Mouse (Mus musculus): ENCODE measurements around the gene Crebl2. TPM values are rescaled to one million over a fixed set of nuclear protein-coding genes. Genes with fewer than 3 reads are reported as not detected.

Gene Crebl2
- polyA plus RNA-seq, 1 experiment from 2014 or later = 1.3 TPM

GRCm38 (mm10) chr6:134885515-134885914 lies 55.6 kb downstream of the Crebl2 start:
- H3K4me2 ChIP-seq (ENCODE audit: low read depth, severe bottlenecking) = no peak overlapping the region
- no peak overlapping the region for H3K27ac ChIP-seq (replicated peaks; ENCODE audit: low read depth, low read length)
- 92% methylated on average over 2 of the region's 2 CpGs for WGBS
- no peak overlapping the region for H3K9ac ChIP-seq (ENCODE audit: low read length)
- H3K36me3 ChIP-seq (ENCODE audit: control insufficient read depth, insufficient read depth, low read length) = no peaks in the 10 kb centered on the region
- no peak for DNase-seq (ENCODE audit: low spot score)
- ATAC-seq (ENCODE audit: insufficient number of reproducible peaks, low FRiP score, low TSS enrichment, low read depth) = no peak
- H3K9me3 ChIP-seq (ENCODE audit: control insufficient read depth, low read length) = no peaks in the 10 kb centered on the region
- 0 out of 2 replicates have a peak, but pooled peaks cover 3% of the 10 kb centered on the region for H3K4me1 ChIP-seq (ENCODE audit: control insufficient read depth, insufficient read depth, low read length)
- H3K27me3 ChIP-seq (ENCODE audit: control insufficient read depth, insufficient read depth, low read length) = no peaks in the 10 kb centered on the region
- H3K4me3 ChIP-seq (ENCODE audit: low read depth, low read length) = no peak overlapping the region

DNA sequence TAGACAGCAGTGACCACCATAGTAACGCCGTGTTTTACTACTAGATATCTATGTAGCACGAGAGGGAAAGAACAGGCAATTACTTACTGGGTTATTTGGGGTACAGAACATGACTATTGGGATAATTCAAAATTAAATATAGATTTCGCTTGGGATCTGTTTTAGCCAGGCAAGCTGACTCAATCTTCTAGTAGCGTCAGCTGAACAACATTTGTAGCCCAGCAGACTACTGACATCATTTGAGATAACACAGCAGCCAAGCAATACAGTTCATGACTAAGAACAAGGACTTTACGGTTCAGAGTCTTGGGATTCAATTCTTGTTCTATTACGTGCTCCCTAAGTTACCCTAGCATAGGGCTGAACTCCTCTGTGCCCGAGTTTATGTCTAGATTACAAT lies 56.5 kb downstream of the Crebl2 start:
- Histone ChIP-seq H3K9me3 (ENCODE audit: control insufficient read depth, low read length) (no peaks in the 10 kb centered on the region), H3K9ac (ENCODE audit: low read length) (no peak overlapping the region), H3K27ac (replicated peaks; ENCODE audit: low read depth, low read length) (no peak overlapping the region), H3K4me3 (ENCODE audit: low read depth, low read length) (no peak overlapping the region), H3K4me1 (ENCODE audit: control insufficient read depth, insufficient read depth, low read length) (0 out of 2 replicates have a peak, but pooled peaks cover 3% of the 10 kb centered on the region), H3K27me3 (ENCODE audit: control insufficient read depth, insufficient read depth, low read length) (no peaks in the 10 kb centered on the region), H3K4me2 (ENCODE audit: low read depth, severe bottlenecking) (no peak overlapping the region), H3K36me3 (ENCODE audit: control insufficient read depth, insufficient read depth, low read length) (no peaks in the 10 kb centered on the region)
- DNase-seq (ENCODE audit: low spot score) (no peak), ATAC-seq (ENCODE audit: insufficient number of reproducible peaks, low FRiP score, low TSS enrichment, low read depth) (no peak)
- WGBS = 87% methylated on average over 8 of the region's 8 CpGs

- Histone ChIP-seq H3K36me3 (ENCODE audit: control insufficient read depth, insufficient read depth, low read length) (no peaks in the 10 kb centered on the region), H3K27ac (replicated peaks; ENCODE audit: low read depth, low read length) (no peak overlapping the region), H3K9me3 (ENCODE audit: control insufficient read depth, low read length) (no peaks in the 10 kb centered on the region), H3K4me1 (ENCODE audit: control insufficient read depth, insufficient read depth, low read length) (0 out of 2 replicates have a peak, but pooled peaks cover 3% of the 10 kb centered on the region), H3K4me3 (ENCODE audit: low read depth, low read length) (no peak overlapping the region), H3K9ac (ENCODE audit: low read length) (no peak overlapping the region), H3K4me2 (ENCODE audit: low read depth, severe bottlenecking) (no peak overlapping the region), H3K27me3 (ENCODE audit: control insufficient read depth, insufficient read depth, low read length) (no peaks in the 10 kb centered on the region)
- DNase-seq (ENCODE audit: low spot score) (no peak), ATAC-seq (ENCODE audit: insufficient number of reproducible peaks, low FRiP score, low TSS enrichment, low read depth) (no peak)
- WGBS = 44% methylated on average over 5 of the region's 5 CpGs
Measured at GRCm38 (mm10) chr6:134887008-134887407, 57.1 kb downstream of the Crebl2 start.

DNA sequence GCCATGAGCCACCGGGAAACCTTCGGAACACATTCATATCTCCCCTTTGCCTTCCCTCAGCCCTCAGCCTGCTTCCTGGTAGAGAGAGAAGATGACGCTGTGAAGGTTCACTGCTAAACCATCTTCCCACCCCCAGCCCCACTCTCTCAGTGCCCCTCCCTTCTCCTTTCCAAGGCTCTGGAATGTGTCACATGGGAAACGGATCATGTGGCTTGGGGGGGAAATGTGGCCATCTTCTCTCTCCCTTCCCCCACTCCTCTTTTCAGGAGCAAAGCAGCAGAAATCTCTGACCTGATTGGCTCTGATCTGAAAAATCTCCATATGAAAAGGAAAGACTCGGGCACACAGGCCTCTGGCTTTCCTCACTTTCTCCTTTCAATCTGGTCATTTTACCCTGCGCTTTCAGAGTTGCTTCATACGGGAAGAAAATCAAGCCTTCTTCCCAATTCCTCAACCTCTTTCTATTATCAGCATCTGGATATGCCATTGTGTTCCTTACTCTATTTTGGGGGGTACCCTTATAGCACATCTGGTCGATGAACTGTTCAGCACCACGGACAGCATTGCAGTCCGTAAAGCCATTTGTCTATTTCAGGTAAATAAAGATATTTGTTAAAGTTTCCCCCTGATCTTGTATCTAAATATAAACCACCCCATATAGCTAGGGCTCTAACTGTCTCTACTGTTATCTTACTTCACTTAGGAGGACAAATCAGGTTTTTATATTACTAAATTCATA lies 57.9 kb downstream of the Crebl2 start:
- ATAC-seq (ENCODE audit: insufficient number of reproducible peaks, low FRiP score, low TSS enrichment, low read depth) = peak; percentile 35; the same call in 1 of the 2 replicates
- Histone ChIP-seq H3K27me3 (ENCODE audit: control insufficient read depth, insufficient read depth, low read length) (no peaks in the 10 kb centered on the region), H3K9me3 (ENCODE audit: control insufficient read depth, low read length) (no peaks in the 10 kb centered on the region), H3K4me2 (ENCODE audit: low read depth, severe bottlenecking) (peak overlapping the region; percentile 33), H3K4me1 (ENCODE audit: control insufficient read depth, insufficient read depth, low read length) (0 out of 2 replicates have a peak, but pooled peaks cover 3% of the 10 kb centered on the region), H3K27ac (replicated peaks; ENCODE audit: low read depth, low read length) (no peak overlapping the region), H3K36me3 (ENCODE audit: control insufficient read depth, insufficient read depth, low read length) (no peaks in the 10 kb centered on the region), H3K4me3 (ENCODE audit: low read depth, low read length) (0 out of 2 replicates have a peak overlapping the region, but pooled peaks have one; percentile 5), H3K9ac (ENCODE audit: low read length) (no peak overlapping the region)
- peak; percentile 53 for DNase-seq (ENCODE audit: low spot score)
- 2% methylated on average over 10 of the region's 10 CpGs for WGBS

DNA sequence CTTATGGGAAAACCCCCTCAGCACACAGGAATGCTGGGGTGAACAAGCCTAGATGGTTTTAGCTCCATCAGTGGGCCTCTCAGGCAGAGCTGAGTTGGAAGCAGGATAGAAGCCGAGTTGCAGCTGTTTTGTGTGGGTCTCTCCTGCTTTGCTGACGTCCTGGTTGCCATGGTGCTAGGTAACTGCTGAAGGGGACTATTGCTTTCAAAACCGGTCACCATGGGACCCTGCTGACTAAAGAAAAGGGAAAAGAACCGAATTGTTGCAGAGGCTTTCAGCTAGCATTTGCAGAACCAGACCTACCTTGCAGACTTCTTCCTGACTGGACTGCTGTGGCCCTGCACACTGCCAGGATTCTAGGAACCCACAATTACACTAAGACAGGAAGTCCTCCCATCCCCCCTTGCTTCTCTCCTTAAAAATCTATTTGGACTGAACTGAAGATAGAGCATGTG lies 58.6 kb downstream of the Crebl2 start:
- no peaks in the 10 kb centered on the region for H3K9me3 ChIP-seq (ENCODE audit: control insufficient read depth, low read length)
- 5% methylated on average over 4 of the region's 4 CpGs for WGBS
- H3K27me3 ChIP-seq (ENCODE audit: control insufficient read depth, insufficient read depth, low read length) = no peaks in the 10 kb centered on the region
- H3K4me1 ChIP-seq (ENCODE audit: control insufficient read depth, insufficient read depth, low read length) = 0 out of 2 replicates have a peak, but pooled peaks cover 3% of the 10 kb centered on the region
- H3K4me3 ChIP-seq (ENCODE audit: low read depth, low read length) = no peak overlapping the region
- H3K9ac ChIP-seq (ENCODE audit: low read length) = no peak overlapping the region
- H3K4me2 ChIP-seq (ENCODE audit: low read depth, severe bottlenecking) = no peak overlapping the region
- H3K27ac ChIP-seq (replicated peaks; ENCODE audit: low read depth, low read length) = no peak overlapping the region
- 0 out of 2 replicates have a peak, but pooled peaks have one; percentile 35 for ATAC-seq (ENCODE audit: insufficient number of reproducible peaks, low FRiP score, low TSS enrichment, low read depth)
- DNase-seq (ENCODE audit: low spot score) = peak; percentile 43
- no peaks in the 10 kb centered on the region for H3K36me3 ChIP-seq (ENCODE audit: control insufficient read depth, insufficient read depth, low read length)

GRCm38 (mm10) chr6:134889763-134890162 lies 59.8 kb downstream of the Crebl2 start:
- Histone ChIP-seq H3K9ac (ENCODE audit: low read length) (no peak overlapping the region), H3K27ac (replicated peaks; ENCODE audit: low read depth, low read length) (no peak overlapping the region), H3K27me3 (ENCODE audit: control insufficient read depth, insufficient read depth, low read length) (no peaks in the 10 kb centered on the region), H3K9me3 (ENCODE audit: control insufficient read depth, low read length) (no peaks in the 10 kb centered on the region), H3K4me2 (ENCODE audit: low read depth, severe bottlenecking) (no peak overlapping the region), H3K36me3 (ENCODE audit: control insufficient read depth, insufficient read depth, low read length) (no peaks in the 10 kb centered on the region), H3K4me1 (ENCODE audit: control insufficient read depth, insufficient read depth, low read length) (0 out of 2 replicates have a peak, but pooled peaks cover 3% of the 10 kb centered on the region), H3K4me3 (ENCODE audit: low read depth, low read length) (no peak overlapping the region)
- 78% methylated on average over 1 of the region's 1 CpGs for WGBS
- ATAC-seq (ENCODE audit: insufficient number of reproducible peaks, low FRiP score, low TSS enrichment, low read depth) (no peak), DNase-seq (ENCODE audit: low spot score) (no peak)

GRCm38 (mm10) chr6:134890436-134890835 lies 60.5 kb downstream of the Crebl2 start:
- Histone ChIP-seq H3K9ac (ENCODE audit: low read length) (no peak overlapping the region), H3K4me2 (ENCODE audit: low read depth, severe bottlenecking) (no peak overlapping the region), H3K4me1 (ENCODE audit: control insufficient read depth, insufficient read depth, low read length) (0 out of 2 replicates have a peak, but pooled peaks cover 3% of the 10 kb centered on the region), H3K36me3 (ENCODE audit: control insufficient read depth, insufficient read depth, low read length) (no peaks in the 10 kb centered on the region), H3K27me3 (ENCODE audit: control insufficient read depth, insufficient read depth, low read length) (no peaks in the 10 kb centered on the region), H3K4me3 (ENCODE audit: low read depth, low read length) (no peak overlapping the region), H3K9me3 (ENCODE audit: control insufficient read depth, low read length) (no peaks in the 10 kb centered on the region), H3K27ac (replicated peaks; ENCODE audit: low read depth, low read length) (no peak overlapping the region)
- ATAC-seq (ENCODE audit: insufficient number of reproducible peaks, low FRiP score, low TSS enrichment, low read depth) = no peak
- DNase-seq (ENCODE audit: low spot score) = no peak
- 78% methylated on average over 7 of the region's 7 CpGs for WGBS

DNA sequence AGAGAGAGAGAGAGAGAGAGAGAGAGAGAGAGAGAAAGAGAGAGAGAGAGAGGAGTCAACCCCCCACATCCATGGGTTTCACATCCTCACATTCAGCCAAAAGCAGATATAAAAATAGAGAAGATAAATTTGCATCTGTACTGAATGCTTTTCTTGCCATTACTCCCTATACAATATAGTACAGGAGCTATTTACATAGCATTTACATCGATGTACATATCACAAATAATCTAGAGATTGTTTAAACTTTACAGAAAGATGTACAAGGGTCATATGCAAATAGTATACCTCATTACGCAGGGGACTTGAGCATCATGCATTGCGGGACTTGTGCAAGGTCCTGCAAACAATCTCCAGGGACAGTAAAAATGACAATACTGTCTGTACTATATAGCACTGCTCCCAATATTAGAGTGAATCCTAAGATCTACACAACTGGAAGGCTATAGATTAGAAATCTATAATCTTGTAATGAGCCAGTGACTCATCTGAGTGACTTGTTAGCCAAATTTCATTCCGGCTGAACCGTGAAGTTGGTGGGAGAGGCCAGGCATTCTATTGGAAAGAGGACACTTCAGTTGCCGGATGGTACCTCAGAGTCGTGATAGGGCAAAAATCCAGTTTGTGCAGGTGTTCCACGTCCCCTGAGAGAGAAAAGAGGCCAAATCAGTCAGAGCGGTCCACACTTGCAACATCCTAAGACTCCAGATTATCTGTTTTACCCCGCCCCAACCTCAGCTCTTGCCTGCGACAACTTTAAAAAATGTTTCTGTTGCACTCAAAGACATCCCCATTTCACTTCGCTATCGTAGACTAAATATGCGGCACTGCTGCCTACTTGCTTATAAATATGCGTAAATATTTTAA lies 66.8 kb downstream of the Crebl2 start:
- Histone ChIP-seq H3K9ac (ENCODE audit: low read length) (peak overlapping the region; percentile 91), H3K4me1 (ENCODE audit: control insufficient read depth, insufficient read depth, low read length) (no peaks in the 10 kb centered on the region), H3K27ac (replicated peaks; ENCODE audit: low read depth, low read length) (no peak overlapping the region; the same call in 1 of the 2 replicates), H3K4me3 (ENCODE audit: low read depth, low read length) (peak overlapping the region; percentile 42; the same call in 1 of the 2 replicates), H3K27me3 (ENCODE audit: control insufficient read depth, insufficient read depth, low read length) (no peaks in the 10 kb centered on the region), H3K4me2 (ENCODE audit: low read depth, severe bottlenecking) (peak overlapping the region; percentile 52), H3K36me3 (ENCODE audit: control insufficient read depth, insufficient read depth, low read length) (no peaks in the 10 kb centered on the region), H3K9me3 (ENCODE audit: control insufficient read depth, low read length) (no peaks in the 10 kb centered on the region)
- DNase-seq (ENCODE audit: low spot score) (no peak), ATAC-seq (ENCODE audit: insufficient number of reproducible peaks, low FRiP score, low TSS enrichment, low read depth) (no peak)
- WGBS = 67% methylated on average over 15 of the region's 15 CpGs

Data from limb, embryonic 11.5 days (tissue).